Mouse (Mus musculus): Measurements from ENCODE around the gene Ccer2. TPM values are rescaled to one million over a fixed set of nuclear protein-coding genes. Genes with fewer than 3 reads are reported as not detected.

The Ccer2 gene
- polyA plus RNA-seq, 1 experiment from 2014 or later: not detected

- Histone ChIP-seq H3K4me1 (peaks cover 29% of the 10 kb centered on the region), H3K27me3 (ENCODE audit: insufficient read depth, poor library complexity, severe bottlenecking) (no peaks in the 10 kb centered on the region), H3K9me3 (no peaks in the 10 kb centered on the region), H3K27ac (peak within 1 kb of the TSS; percentile 87), H3K36me3 (peaks cover 12% of the 10 kb centered on the region), H3K4me3 (peak within 1 kb of the TSS; percentile 84)
- WGBS: under 1% methylated on average over 45 of the region's 45 CpGs
- DNase-seq (ENCODE audit: low spot score): peak; percentile 99
These were observed 10.4 kb downstream of the Ccer2 start, which contains the start of gene Sirt2 for GRCm38 (mm10) chr7:28766173-28766879. Sirt2 (plus strand) TSS chr7:28766735.

- no peak for DNase-seq (ENCODE audit: low spot score)
These were observed 10.9 kb downstream of the Ccer2 start for GRCm38 (mm10) chr7:28766910-28767309.

GRCm38 (mm10) chr7:28767462-28767965 is 11.5 kb downstream of the Ccer2 start, which contains the start of gene Nfkbib:
Nfkbib (minus strand) TSS chr7:28767512.
- peaks cover 23% of the 10 kb centered on the region for H3K4me1 ChIP-seq
- DNase-seq (ENCODE audit: low spot score): no peak
- no peaks in the 10 kb centered on the region for H3K27me3 ChIP-seq (ENCODE audit: insufficient read depth, poor library complexity, severe bottlenecking)
- H3K9me3 ChIP-seq: no peaks in the 10 kb centered on the region
- peak within 1 kb of the TSS; percentile 84 for H3K4me3 ChIP-seq
- 71% methylated on average over 7 of the region's 7 CpGs for WGBS
- 0 out of 2 replicates have a peak, but pooled peaks cover 3% of the 10 kb centered on the region for H3K36me3 ChIP-seq
- H3K27ac ChIP-seq: peak within 1 kb of the TSS; percentile 87

More at GRCm38 (mm10) chr7:28766910-28767309, 10.9 kb downstream of the Ccer2 start:
- Histone ChIP-seq H3K27me3 (ENCODE audit: insufficient read depth, poor library complexity, severe bottlenecking) (no peaks in the 10 kb centered on the region), H3K36me3 (peaks cover 6% of the 10 kb centered on the region; the same call in 1 of the 2 replicates), H3K9me3 (no peaks in the 10 kb centered on the region), H3K27ac (peak overlapping the region; percentile 87), H3K4me3 (peak overlapping the region; percentile 84), H3K4me1 (peaks cover 24% of the 10 kb centered on the region)
- 8% methylated on average over 14 of the region's 14 CpGs for WGBS

- Histone ChIP-seq H3K4me1 (peaks cover 35% of the 10 kb centered on the region), H3K4me3 (no peak overlapping the region), H3K36me3 (peaks cover 4% of the 10 kb centered on the region), H3K27ac (no peak overlapping the region), H3K9me3 (no peaks in the 10 kb centered on the region), H3K27me3 (ENCODE audit: insufficient read depth, poor library complexity, severe bottlenecking) (no peaks in the 10 kb centered on the region)
- DNase-seq (ENCODE audit: low spot score): no peak
- WGBS: 88% methylated on average over 9 of the region's 9 CpGs
These were observed 13.5 kb downstream of the Ccer2 start for GRCm38 (mm10) chr7:28769414-28769958.

GRCm38 (mm10) chr7:28770309-28770708 is 14.3 kb downstream of the Ccer2 start:
- H3K27ac ChIP-seq: no peak overlapping the region
- peaks cover 11% of the 10 kb centered on the region for H3K36me3 ChIP-seq
- WGBS: 68% methylated on average over 3 of the region's 3 CpGs
- no peak overlapping the region for H3K4me3 ChIP-seq
- no peaks in the 10 kb centered on the region for H3K9me3 ChIP-seq
- H3K27me3 ChIP-seq (ENCODE audit: insufficient read depth, poor library complexity, severe bottlenecking): no peaks in the 10 kb centered on the region
- no peak for DNase-seq (ENCODE audit: low spot score)
- H3K4me1 ChIP-seq: peaks cover 28% of the 10 kb centered on the region

GRCm38 (mm10) chr7:28771867-28772266 is 15.9 kb downstream of the Ccer2 start:
- Histone ChIP-seq H3K27me3 (ENCODE audit: insufficient read depth, poor library complexity, severe bottlenecking) (no peaks in the 10 kb centered on the region), H3K36me3 (peaks cover 17% of the 10 kb centered on the region), H3K9me3 (no peaks in the 10 kb centered on the region), H3K4me3 (no peak overlapping the region), H3K27ac (no peak overlapping the region), H3K4me1 (peaks cover 21% of the 10 kb centered on the region)
- no peak for DNase-seq (ENCODE audit: low spot score)
- 88% methylated on average over 11 of the region's 11 CpGs for WGBS

- Histone ChIP-seq H3K27ac (no peak overlapping the region), H3K4me3 (no peak overlapping the region), H3K4me1 (peaks cover 11% of the 10 kb centered on the region), H3K27me3 (ENCODE audit: insufficient read depth, poor library complexity, severe bottlenecking) (no peaks in the 10 kb centered on the region), H3K9me3 (no peaks in the 10 kb centered on the region), H3K36me3 (peaks cover 22% of the 10 kb centered on the region)
- 59% methylated on average over 3 of the region's 3 CpGs for WGBS
- no peak for DNase-seq (ENCODE audit: low spot score)
These were observed 17.2 kb downstream of the Ccer2 start for GRCm38 (mm10) chr7:28773163-28773562.

GRCm38 (mm10) chr7:28774164-28774563 is 18.2 kb downstream of the Ccer2 start:
- Histone ChIP-seq H3K27ac (no peak overlapping the region), H3K36me3 (peaks cover 26% of the 10 kb centered on the region)

GRCm38 (mm10) chr7:28775129-28775528 is 19.2 kb downstream of the Ccer2 start:
- Histone ChIP-seq H3K27me3 (ENCODE audit: insufficient read depth, poor library complexity, severe bottlenecking) (no peaks in the 10 kb centered on the region), H3K27ac (no peak overlapping the region), H3K4me3 (no peak overlapping the region), H3K4me1 (peaks cover 13% of the 10 kb centered on the region), H3K36me3 (peaks cover 26% of the 10 kb centered on the region), H3K9me3 (no peaks in the 10 kb centered on the region)
- WGBS: 85% methylated on average over 7 of the region's 7 CpGs
- DNase-seq (ENCODE audit: low spot score): no peak

More at GRCm38 (mm10) chr7:28774164-28774563, 18.2 kb downstream of the Ccer2 start:
- H3K27me3 ChIP-seq (ENCODE audit: insufficient read depth, poor library complexity, severe bottlenecking): no peaks in the 10 kb centered on the region
- H3K9me3 ChIP-seq: no peaks in the 10 kb centered on the region
- peaks cover 11% of the 10 kb centered on the region for H3K4me1 ChIP-seq
- no peak for DNase-seq (ENCODE audit: low spot score)
- WGBS: 82% methylated on average over 12 of the region's 12 CpGs
- H3K4me3 ChIP-seq: no peak overlapping the region

- H3K27me3 ChIP-seq (ENCODE audit: insufficient read depth, poor library complexity, severe bottlenecking): no peaks in the 10 kb centered on the region
- WGBS: 82% methylated on average over 9 of the region's 9 CpGs
These were observed 22.9 kb downstream of the Ccer2 start for GRCm38 (mm10) chr7:28778825-28779224.

GRCm38 (mm10) chr7:28780067-28780658 is 24.2 kb downstream of the Ccer2 start:
- H3K27ac ChIP-seq: peak overlapping the region; percentile 67; the same call in 1 of the 2 replicates
- no peaks in the 10 kb centered on the region for H3K27me3 ChIP-seq (ENCODE audit: insufficient read depth, poor library complexity, severe bottlenecking)
- H3K4me3 ChIP-seq: no peak overlapping the region
- H3K9me3 ChIP-seq: no peaks in the 10 kb centered on the region
- peaks cover 24% of the 10 kb centered on the region; the same call in 1 of the 2 replicates for H3K36me3 ChIP-seq
- H3K4me1 ChIP-seq: peaks cover 28% of the 10 kb centered on the region
- DNase-seq (ENCODE audit: low spot score): peak; percentile 86
- WGBS: 48% methylated on average over 6 of the region's 6 CpGs

More at GRCm38 (mm10) chr7:28778825-28779224, 22.9 kb downstream of the Ccer2 start:
- Histone ChIP-seq H3K36me3 (peaks cover 29% of the 10 kb centered on the region), H3K27ac (no peak overlapping the region), H3K9me3 (no peaks in the 10 kb centered on the region), H3K4me3 (no peak overlapping the region), H3K4me1 (peaks cover 23% of the 10 kb centered on the region)
- no peak for DNase-seq (ENCODE audit: low spot score)

- Histone ChIP-seq H3K27ac (no peak overlapping the region), H3K4me1 (peaks cover 28% of the 10 kb centered on the region), H3K27me3 (ENCODE audit: insufficient read depth, poor library complexity, severe bottlenecking) (no peaks in the 10 kb centered on the region), H3K36me3 (peaks cover 21% of the 10 kb centered on the region), H3K9me3 (no peaks in the 10 kb centered on the region), H3K4me3 (no peak overlapping the region)
- DNase-seq (ENCODE audit: low spot score): no peak
- 72% methylated on average over 7 of the region's 7 CpGs for WGBS
These were observed 24.9 kb downstream of the Ccer2 start for GRCm38 (mm10) chr7:28780857-28781256.

GRCm38 (mm10) chr7:28781261-28781663 is 25.3 kb downstream of the Ccer2 start:
- 86% methylated on average over 8 of the region's 8 CpGs for WGBS
- Histone ChIP-seq H3K27me3 (ENCODE audit: insufficient read depth, poor library complexity, severe bottlenecking) (no peaks in the 10 kb centered on the region), H3K27ac (no peak overlapping the region), H3K4me1 (peaks cover 28% of the 10 kb centered on the region), H3K4me3 (no peak overlapping the region), H3K9me3 (no peaks in the 10 kb centered on the region), H3K36me3 (peaks cover 24% of the 10 kb centered on the region)
- no peak for DNase-seq (ENCODE audit: low spot score)

All from heart, embryonic 10.5 days (tissue).